Mouse (Mus musculus): ENCODE results near the gene Katnb1.

DNA sequence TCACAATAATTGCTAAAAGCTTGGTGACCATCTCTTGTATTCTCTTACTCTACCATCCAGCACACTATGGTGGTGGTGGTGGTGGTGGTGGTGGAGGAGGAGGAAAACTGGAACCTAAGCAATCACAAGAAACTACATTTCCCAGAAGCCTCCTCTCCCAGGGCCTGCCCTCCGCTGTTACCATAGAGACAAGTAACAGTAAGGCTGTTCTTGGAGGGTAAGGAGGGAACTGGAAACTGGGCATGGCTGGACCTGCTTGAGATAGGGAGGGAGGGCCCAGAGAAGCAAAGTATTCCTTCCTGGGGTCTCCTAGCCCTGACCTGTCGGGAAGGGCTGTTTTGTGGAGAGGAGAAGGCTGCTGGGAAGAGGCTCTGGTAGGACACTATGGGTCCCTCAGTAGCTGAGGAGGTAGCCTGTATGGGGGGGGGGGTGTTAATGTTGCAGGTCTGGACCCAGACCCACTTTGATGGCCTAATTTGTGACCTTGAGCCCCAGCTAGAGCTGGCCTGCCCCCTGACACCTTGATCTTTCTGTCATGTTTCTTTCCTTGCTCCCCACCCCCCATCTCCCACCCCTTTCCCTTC is 26.0 kb upstream of the Katnb1 start, which contains the start of gene Drc7:
- TF ChIP-seq CTCF (IDR thresholded peaks at IDR 0.05; ENCODE audit: extremely low read depth, insufficient read length, insufficient replicate concordance, low read depth, low read length), result no peak
- TF ChIP-seq POLR2A (IDR thresholded peaks at IDR 0.05; ENCODE audit: low read depth, low read length), result no peak

All from small intestine, adult 2 months (tissue).